Mouse (Mus musculus) liver, embryonic 16.5 days (tissue): Measurements from ENCODE around the gene Btbd11. TPM values are rescaled to one million over a fixed set of nuclear protein-coding genes. Genes with fewer than 3 reads are reported as not detected.

Experiments
- ATAC-seq: fragments of 200-750 bp; cut with Nextera tagmentation; 2 replicates; pipeline ENCODE4 v1.8.0; 2017; ENCODE audit warnings: low read depth, mild to moderate bottlenecking, moderate number of reproducible peaks, moderate library complexity
- H3K27ac ChIP-seq: fragments of 300-500 bp; sonication (generic); 2 replicates; pipeline ENCODE4 v1.5.1; 2014; ENCODE audit warnings: mild to moderate bottlenecking, low read length
- H3K27me3 ChIP-seq: fragments of 300-500 bp; sonication (generic); 2 replicates; pipeline ENCODE4 v1.6.1; 2014; ENCODE audit warnings: low read depth, low read length, mixed read lengths; ENCODE audit not compliant: control insufficient read depth, insufficient read depth
- H3K36me3 ChIP-seq: fragments of 300-500 bp; sonication (generic); 2 replicates; pipeline ENCODE4 v1.6.1; 2014; ENCODE audit warnings: mild to moderate bottlenecking; ENCODE audit not compliant: control insufficient read depth, insufficient read depth
- H3K4me1 ChIP-seq: fragments of 300-500 bp; sonication (generic); 2 replicates; pipeline ENCODE4 v1.6.1; 2014; ENCODE audit warnings: low read depth, low read length, mixed read lengths; ENCODE audit not compliant: control insufficient read depth
- H3K4me2 ChIP-seq: fragments of 300-500 bp; sonication (generic); 2 replicates; pipeline ENCODE4 v1.6.1; 2014; ENCODE audit warnings: low read depth, low read length, mixed read lengths
- H3K4me3 ChIP-seq: fragments of 300-500 bp; sonication (generic); 2 replicates; pipeline ENCODE4 v1.5.1; 2014; ENCODE audit warnings: low read depth, mild to moderate bottlenecking, low read length
- H3K9ac ChIP-seq: fragments of 300-500 bp; sonication (generic); 2 replicates; pipeline ENCODE4 v1.6.1; 2014; ENCODE audit warnings: low read depth, low read length
- H3K9me3 ChIP-seq: fragments of 300-500 bp; sonication (generic); replicated peaks from 2 replicates; pipeline ENCODE4 v1.6.1; 2016; ENCODE audit warnings: low read length; ENCODE audit not compliant: control insufficient read depth
- WGBS: fragments of 180-500 bp; shearing (Covaris S2); extraction: QIAGEN DNeasy Blood & Tissue Kit; methylation state at CpG from one replicate; pipeline ENCODE4 v1.1.7; 2014; ENCODE audit not compliant: insufficient replicate concordance; 5-methylcytosine and 5-hydroxymethylcytosine counted together
- polyA plus RNA-seq: library from polyadenylated mRNA; unstranded; fragments of >200 nt; fragmentation: Nextera tagmentation; extraction: Ambion mirVana; gene quantifications from 2 replicates; pipeline ENCODE4 v1.2.1, GENCODE M21; 2015

Gene Btbd11
- polyA plus RNA-seq, 1 experiment from 2014 or later, result 0.31 TPM

DNA sequence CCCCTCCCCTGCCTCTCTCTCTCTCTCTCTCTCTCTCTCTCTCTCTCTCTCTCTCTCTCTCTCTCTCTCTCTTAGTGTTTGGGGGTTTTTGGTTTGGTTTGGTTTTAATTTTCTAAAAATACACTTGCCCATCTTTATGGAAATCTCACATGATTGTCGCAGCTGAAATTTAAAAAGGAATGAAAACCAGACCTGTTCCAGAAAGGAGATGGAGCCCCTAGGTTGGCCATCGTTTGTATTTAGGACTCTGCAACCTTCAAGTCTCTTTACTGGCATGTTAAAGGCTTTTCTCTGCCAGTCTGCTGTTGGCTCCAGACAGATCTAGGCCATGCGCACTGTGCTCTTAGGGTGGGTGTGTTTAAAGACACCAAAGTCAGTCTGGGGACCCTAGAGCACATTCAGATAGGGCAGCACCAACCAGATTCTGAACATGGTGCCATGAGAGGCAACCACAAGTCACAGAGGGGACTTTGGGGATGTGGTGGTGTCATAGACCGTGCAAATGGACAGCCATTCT lies 238.6 kb downstream of the Btbd11 start:
- no peak overlapping the region for H3K27ac ChIP-seq
- no peak overlapping the region for H3K4me2 ChIP-seq
- no peak overlapping the region for H3K9ac ChIP-seq
- H3K36me3 ChIP-seq, result no peaks in the 10 kb centered on the region
- no peaks in the 10 kb centered on the region; the same call in 1 of the 2 replicates for H3K4me1 ChIP-seq
- H3K4me3 ChIP-seq, result no peak overlapping the region
- 44% methylated on average over 4 of the region's 4 CpGs for WGBS
- H3K9me3 ChIP-seq, result no peaks in the 10 kb centered on the region
- no peak for ATAC-seq
- no peaks in the 10 kb centered on the region for H3K27me3 ChIP-seq

DNA sequence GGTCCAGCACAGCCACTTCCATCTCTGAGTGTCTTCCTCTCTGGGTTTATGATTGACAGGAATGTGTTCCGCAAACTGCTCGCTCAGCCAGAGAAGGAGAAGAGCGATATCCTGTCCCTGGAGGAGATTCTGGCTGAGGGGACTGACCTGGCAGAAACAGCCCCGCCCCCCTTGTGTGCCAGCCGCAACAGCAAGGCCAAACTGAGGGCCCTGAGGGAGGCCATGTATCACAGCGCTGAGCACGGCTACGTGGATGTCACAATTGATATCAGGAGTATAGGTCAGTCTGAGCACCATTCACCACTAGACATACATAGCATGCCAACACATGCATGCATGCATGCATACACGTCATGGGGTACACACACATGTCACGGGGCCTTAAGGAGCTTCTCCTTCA lies 245.4 kb downstream of the Btbd11 start:
- H3K36me3 ChIP-seq, result no peaks in the 10 kb centered on the region
- no peaks in the 10 kb centered on the region for H3K4me1 ChIP-seq
- H3K27me3 ChIP-seq, result no peaks in the 10 kb centered on the region
- no peak overlapping the region for H3K27ac ChIP-seq
- H3K4me2 ChIP-seq, result no peak overlapping the region
- 61% methylated on average over 10 of the region's 10 CpGs for WGBS
- H3K9ac ChIP-seq, result no peak overlapping the region
- no peak overlapping the region for H3K4me3 ChIP-seq
- H3K9me3 ChIP-seq, result no peaks in the 10 kb centered on the region
- no peak for ATAC-seq

DNA sequence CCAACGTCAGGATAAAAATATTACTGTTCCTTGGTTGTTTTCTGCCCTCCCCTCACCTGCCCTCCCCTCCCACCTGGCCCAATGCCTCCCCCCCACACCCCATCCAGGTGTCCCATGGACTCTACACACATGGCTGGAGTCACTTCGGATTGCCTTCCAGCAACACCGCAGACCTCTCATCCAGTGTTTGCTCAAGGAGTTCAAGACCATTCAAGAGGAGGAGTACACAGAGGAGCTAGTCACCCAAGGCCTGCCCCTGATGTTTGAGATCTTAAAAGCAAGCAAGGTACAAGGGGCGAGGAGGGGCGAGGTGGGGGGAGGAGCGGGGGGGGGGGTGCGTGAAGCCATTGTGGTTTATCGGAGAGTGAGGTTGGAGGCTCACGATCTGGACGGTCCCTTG lies 247.0 kb downstream of the Btbd11 start:
- H3K9ac ChIP-seq, result no peak overlapping the region
- no peaks in the 10 kb centered on the region for H3K4me1 ChIP-seq
- no peak for ATAC-seq
- no peaks in the 10 kb centered on the region for H3K36me3 ChIP-seq
- H3K27ac ChIP-seq, result no peak overlapping the region
- 74% methylated on average over 10 of the region's 10 CpGs for WGBS
- no peaks in the 10 kb centered on the region for H3K9me3 ChIP-seq
- H3K27me3 ChIP-seq, result no peaks in the 10 kb centered on the region
- no peak overlapping the region for H3K4me3 ChIP-seq
- no peak overlapping the region for H3K4me2 ChIP-seq

DNA sequence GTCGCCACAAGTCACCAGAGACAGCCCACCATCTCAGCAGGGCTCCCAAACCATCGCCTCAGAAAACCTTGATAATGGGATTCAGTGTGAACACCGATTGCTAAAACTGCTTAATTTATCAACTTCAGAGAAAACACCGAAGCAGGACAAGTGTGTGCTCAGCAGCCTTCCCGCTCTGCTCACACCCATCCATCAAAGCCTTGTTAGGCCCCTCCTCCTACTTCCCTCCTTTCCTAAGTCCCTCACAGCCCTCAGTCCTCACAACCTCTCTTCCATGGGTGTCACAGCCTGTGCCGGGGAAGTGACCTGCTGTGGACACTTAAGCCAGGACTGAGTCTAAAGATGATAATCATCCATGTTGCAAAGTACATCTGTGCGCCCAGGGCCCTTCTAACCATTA lies 251.0 kb downstream of the Btbd11 start:
- no peaks in the 10 kb centered on the region for H3K36me3 ChIP-seq
- no peak for ATAC-seq
- H3K9me3 ChIP-seq, result no peaks in the 10 kb centered on the region
- no peak overlapping the region for H3K27ac ChIP-seq
- no peak overlapping the region for H3K4me3 ChIP-seq
- no peaks in the 10 kb centered on the region for H3K27me3 ChIP-seq
- H3K4me1 ChIP-seq, result no peaks in the 10 kb centered on the region
- no peak overlapping the region for H3K9ac ChIP-seq
- 19% methylated on average over 7 of the region's 7 CpGs for WGBS
- H3K4me2 ChIP-seq, result no peak overlapping the region

DNA sequence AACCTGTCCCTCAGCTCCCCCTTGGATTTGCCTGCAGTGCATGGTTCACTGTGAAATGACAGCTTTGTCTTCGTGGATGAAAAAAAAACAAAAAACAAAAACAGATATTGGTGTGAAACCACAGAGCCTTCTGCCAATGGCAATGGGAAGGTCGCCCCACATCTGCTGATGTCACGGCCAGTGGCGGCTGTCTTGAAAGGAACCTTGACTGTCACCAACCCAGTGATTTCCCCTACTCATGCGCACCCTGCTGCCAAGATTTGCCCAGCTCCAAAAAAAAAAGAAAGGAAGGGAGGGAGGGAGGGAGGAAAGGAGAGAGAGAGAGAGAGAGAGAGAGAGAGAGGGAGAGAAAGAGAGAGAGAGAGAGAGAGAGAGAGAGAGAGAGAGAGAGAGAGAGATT lies 251.5 kb downstream of the Btbd11 start:
- Histone ChIP-seq H3K9me3 (no peaks in the 10 kb centered on the region), H3K27me3 (no peaks in the 10 kb centered on the region), H3K4me3 (no peak overlapping the region), H3K4me2 (no peak overlapping the region), H3K4me1 (no peaks in the 10 kb centered on the region), H3K27ac (no peak overlapping the region), H3K9ac (no peak overlapping the region), H3K36me3 (no peaks in the 10 kb centered on the region)
- 61% methylated on average over 5 of the region's 5 CpGs for WGBS
- ATAC-seq, result no peak

DNA sequence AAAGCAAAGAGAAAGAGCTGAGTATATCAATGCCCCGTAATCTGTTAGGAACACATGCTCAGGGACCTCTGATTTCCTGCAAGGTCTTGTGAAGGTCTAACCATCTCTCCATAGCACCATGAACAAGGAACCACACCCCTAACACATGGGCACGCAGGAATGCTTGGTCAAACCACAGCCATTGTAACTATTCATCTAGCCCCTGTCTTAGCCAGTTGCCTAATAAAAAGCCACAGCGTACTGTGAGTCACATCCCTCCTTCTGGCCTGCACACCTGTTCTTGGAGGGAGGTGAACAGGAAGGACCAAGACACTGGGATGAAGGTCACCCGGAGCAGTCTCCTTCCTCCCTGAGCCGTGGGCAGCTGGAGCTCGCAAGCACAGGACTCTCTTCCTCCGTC lies 253.0 kb downstream of the Btbd11 start:
- no peaks in the 10 kb centered on the region for H3K9me3 ChIP-seq
- H3K9ac ChIP-seq, result no peak overlapping the region
- H3K4me3 ChIP-seq, result no peak overlapping the region
- ATAC-seq, result no peak
- H3K4me2 ChIP-seq, result no peak overlapping the region
- H3K27me3 ChIP-seq, result no peaks in the 10 kb centered on the region
- no peaks in the 10 kb centered on the region for H3K36me3 ChIP-seq
- WGBS, result 52% methylated on average over 7 of the region's 7 CpGs
- no peak overlapping the region for H3K27ac ChIP-seq
- H3K4me1 ChIP-seq, result no peaks in the 10 kb centered on the region

DNA sequence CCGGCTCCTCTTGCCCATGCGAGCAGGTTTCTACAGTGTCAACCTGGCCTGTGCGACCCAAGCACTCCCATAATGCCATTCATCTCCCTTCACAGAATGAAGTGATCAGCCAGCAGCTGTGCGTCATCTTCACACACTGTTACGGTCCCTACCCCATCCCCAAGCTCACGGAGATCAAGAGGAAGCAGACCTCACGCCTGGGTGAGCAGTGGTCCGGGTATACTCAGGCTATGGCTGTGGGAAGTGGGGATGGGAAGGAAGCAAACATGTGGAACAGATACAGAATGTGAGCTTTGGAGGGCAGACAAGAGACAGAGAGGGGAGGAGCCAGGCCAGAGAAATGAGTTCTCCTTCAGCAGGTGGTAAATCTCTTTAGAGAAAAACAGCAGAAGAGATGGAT lies 253.8 kb downstream of the Btbd11 start:
- Histone ChIP-seq H3K4me3 (no peak overlapping the region), H3K36me3 (no peaks in the 10 kb centered on the region), H3K4me2 (no peak overlapping the region), H3K4me1 (no peaks in the 10 kb centered on the region), H3K9ac (no peak overlapping the region), H3K27me3 (no peaks in the 10 kb centered on the region), H3K27ac (no peak overlapping the region), H3K9me3 (no peaks in the 10 kb centered on the region)
- 53% methylated on average over 8 of the region's 8 CpGs for WGBS
- no peak for ATAC-seq

DNA sequence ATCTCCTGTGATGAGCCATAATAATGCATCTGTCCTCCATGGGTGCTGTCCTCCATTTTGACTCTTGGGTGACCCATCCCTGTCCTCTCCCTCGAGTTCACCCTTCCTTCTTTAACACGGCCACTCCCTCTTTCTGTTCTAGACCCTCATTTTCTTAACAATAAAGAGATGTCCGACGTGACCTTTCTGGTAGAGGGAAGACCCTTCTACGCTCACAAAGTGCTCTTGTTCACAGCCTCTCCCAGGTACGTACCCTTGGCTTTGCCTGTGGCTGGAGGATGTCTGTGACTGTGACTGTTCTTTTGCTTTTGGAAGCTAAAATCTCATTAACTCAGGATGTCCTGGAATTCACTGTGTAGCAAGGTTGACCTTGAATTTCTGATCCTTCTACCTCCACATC lies 258.7 kb downstream of the Btbd11 start:
- Histone ChIP-seq H3K4me2 (no peak overlapping the region), H3K36me3 (no peaks in the 10 kb centered on the region), H3K9ac (no peak overlapping the region), H3K9me3 (no peaks in the 10 kb centered on the region), H3K27ac (no peak overlapping the region), H3K4me1 (no peaks in the 10 kb centered on the region), H3K4me3 (no peak overlapping the region), H3K27me3 (no peaks in the 10 kb centered on the region)
- no peak for ATAC-seq
- WGBS, result 58% methylated on average over 6 of the region's 6 CpGs

DNA sequence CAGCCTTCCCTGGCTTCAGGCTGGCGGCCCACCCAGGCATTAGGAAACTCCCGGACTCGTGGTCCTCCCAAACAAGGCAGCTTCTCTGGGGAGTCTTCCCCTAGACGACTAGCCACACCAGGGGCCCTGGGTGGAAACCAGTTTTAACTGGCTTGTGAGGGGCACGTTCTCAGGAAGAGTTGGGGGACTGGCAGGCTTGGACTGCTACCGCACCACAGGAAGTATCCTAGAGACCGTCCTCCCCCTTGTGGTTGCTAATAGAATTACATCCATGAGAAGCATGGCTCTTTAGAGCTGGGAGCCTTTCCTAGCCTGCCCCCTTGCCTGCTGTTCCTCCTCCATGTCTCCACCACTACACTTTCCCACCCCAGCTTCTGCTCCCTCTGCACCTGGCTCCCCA lies 265.1 kb downstream of the Btbd11 start:
- H3K27me3 ChIP-seq, result no peaks in the 10 kb centered on the region
- H3K9ac ChIP-seq, result no peak overlapping the region
- no peaks in the 10 kb centered on the region for H3K9me3 ChIP-seq
- H3K4me1 ChIP-seq, result no peaks in the 10 kb centered on the region
- WGBS, result 25% methylated on average over 7 of the region's 7 CpGs
- H3K36me3 ChIP-seq, result no peaks in the 10 kb centered on the region
- no peak overlapping the region for H3K27ac ChIP-seq
- H3K4me3 ChIP-seq, result no peak overlapping the region
- ATAC-seq, result no peak
- no peak overlapping the region for H3K4me2 ChIP-seq
